Mouse (Mus musculus) liver, embryonic 12.5 days (tissue): Measurements from ENCODE around the gene Glce. TPM values are rescaled to one million over a fixed set of nuclear protein-coding genes. Genes with fewer than 3 reads are reported as not detected.

Experiments used
- ATAC-seq: fragments of 200-750 bp; cut with Nextera tagmentation; 2 replicates; pipeline ENCODE4 v1.8.0; 2017; ENCODE audit warnings: moderate number of reproducible peaks, mild to moderate bottlenecking, moderate library complexity
- H3K27ac ChIP-seq: fragments of 300-500 bp; sonication (generic); 2 replicates; pipeline ENCODE4 v1.5.1; 2016; ENCODE audit warnings: mild to moderate bottlenecking
- H3K27me3 ChIP-seq: fragments of 300-500 bp; sonication (generic); replicated peaks from 2 replicates; pipeline ENCODE4 v1.6.1; 2016; ENCODE audit warnings: mild to moderate bottlenecking, moderate library complexity
- H3K36me3 ChIP-seq: fragments of 300-500 bp; sonication (generic); 2 replicates; pipeline ENCODE4 v1.6.1; 2016; ENCODE audit warnings: mild to moderate bottlenecking, moderate library complexity
- H3K4me1 ChIP-seq: fragments of 300-500 bp; sonication (generic); 2 replicates; pipeline ENCODE4 v1.6.1; 2016
- H3K4me2 ChIP-seq: fragments of 300-500 bp; sonication (generic); 2 replicates; pipeline ENCODE4 v1.6.1; 2016; ENCODE audit warnings: mild to moderate bottlenecking, moderate library complexity
- H3K4me3 ChIP-seq: fragments of 300-500 bp; sonication (generic); 2 replicates; pipeline ENCODE4 v1.5.1; 2016; ENCODE audit warnings: mild to moderate bottlenecking, moderate library complexity
- H3K9ac ChIP-seq: fragments of 300-500 bp; sonication (generic); 2 replicates; pipeline ENCODE4 v1.6.1; 2016; ENCODE audit warnings: mild to moderate bottlenecking, moderate library complexity
- H3K9me3 ChIP-seq: fragments of 300-500 bp; sonication (generic); replicated peaks from 2 replicates; pipeline ENCODE4 v1.6.1; 2016; ENCODE audit warnings: mild to moderate bottlenecking, moderate library complexity
- WGBS: fragments of 180-500 bp; shearing (Covaris S2); methylation state at CpG from one replicate; pipeline ENCODE4 v1.1.7; 2016; ENCODE audit not compliant: insufficient replicate concordance; 5-methylcytosine and 5-hydroxymethylcytosine counted together
- polyA plus RNA-seq: library from polyadenylated mRNA; unstranded; fragments of >200 nt; fragmentation: Nextera tagmentation; extraction: Ambion mirVana; gene quantifications from 2 replicates; pipeline ENCODE4 v1.2.1, GENCODE M21; 2016

The Glce gene
- polyA plus RNA-seq, 1 experiment from 2014 or later = 7.8 TPM

DNA sequence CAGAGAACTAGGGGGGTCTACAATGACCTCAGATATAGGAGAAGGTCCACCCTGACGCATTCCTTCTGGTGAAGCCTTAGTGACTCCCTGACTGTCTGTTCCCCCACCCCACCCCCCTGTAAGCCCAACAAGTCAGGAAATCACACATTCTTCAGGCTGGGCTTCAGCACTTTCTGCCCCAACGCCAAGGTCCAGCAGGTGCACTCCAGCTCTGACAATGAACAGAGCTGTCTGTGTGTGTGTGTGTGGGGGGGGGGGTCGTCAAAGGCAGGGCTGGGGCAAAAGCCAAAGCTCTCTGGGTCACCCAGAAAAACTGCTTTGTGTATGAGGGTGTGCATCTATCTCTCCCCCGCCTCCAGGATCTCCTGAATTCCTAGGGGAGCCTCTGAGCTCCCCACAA, 98.6 kb downstream of the Glce start:
- Histone ChIP-seq H3K27me3 (peaks cover 64% of the 10 kb centered on the region), H3K9me3 (no peaks in the 10 kb centered on the region), H3K4me2 (no peak overlapping the region), H3K9ac (no peak overlapping the region), H3K4me3 (no peak overlapping the region), H3K36me3 (no peaks in the 10 kb centered on the region), H3K4me1 (peaks cover 9% of the 10 kb centered on the region; the same call in 1 of the 2 replicates), H3K27ac (no peak overlapping the region)
- ATAC-seq = no peak
- WGBS = 17% methylated on average over 4 of the region's 4 CpGs

DNA sequence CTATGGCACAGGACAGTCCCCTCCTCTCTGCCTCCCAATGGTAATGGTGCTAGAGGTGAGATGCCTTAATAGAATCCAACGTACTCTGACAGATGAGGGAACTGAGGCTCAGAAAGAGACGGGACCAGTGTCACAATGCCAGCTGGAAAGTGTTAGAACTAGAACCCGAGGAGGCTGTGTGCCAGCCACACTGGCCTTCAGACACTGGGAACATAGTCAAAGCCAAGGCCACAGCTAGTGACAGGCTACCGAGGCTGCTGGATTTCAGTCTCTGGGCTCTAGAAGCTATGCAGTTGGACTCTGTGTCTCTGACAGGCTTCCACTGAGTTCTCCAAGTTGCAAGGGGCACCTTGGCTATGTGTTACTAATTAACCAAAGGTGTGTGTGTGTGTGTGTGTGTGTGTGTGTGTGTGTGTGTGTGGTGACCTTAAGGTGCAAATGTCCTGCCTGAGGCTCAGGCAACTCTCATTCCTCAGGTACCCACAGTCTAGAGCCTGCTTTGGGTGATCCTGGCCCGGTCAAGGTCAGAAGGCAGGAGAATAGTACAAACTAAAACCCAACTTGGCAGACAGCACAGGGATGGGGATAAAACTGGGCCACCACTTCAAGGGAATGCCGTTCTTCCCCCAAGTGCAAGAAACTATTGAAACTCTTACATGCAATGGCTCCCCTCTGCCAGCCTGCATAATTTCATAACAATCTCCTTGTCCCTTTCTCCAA, 99.3 kb downstream of the Glce start:
- Histone ChIP-seq H3K9me3 (no peaks in the 10 kb centered on the region), H3K4me3 (no peak overlapping the region), H3K9ac (no peak overlapping the region), H3K4me1 (peaks cover 9% of the 10 kb centered on the region; the same call in 1 of the 2 replicates), H3K4me2 (no peak overlapping the region), H3K27me3 (peaks cover 57% of the 10 kb centered on the region), H3K36me3 (no peaks in the 10 kb centered on the region), H3K27ac (no peak overlapping the region)
- no peak for ATAC-seq
- 70% methylated on average over 6 of the region's 6 CpGs for WGBS

DNA sequence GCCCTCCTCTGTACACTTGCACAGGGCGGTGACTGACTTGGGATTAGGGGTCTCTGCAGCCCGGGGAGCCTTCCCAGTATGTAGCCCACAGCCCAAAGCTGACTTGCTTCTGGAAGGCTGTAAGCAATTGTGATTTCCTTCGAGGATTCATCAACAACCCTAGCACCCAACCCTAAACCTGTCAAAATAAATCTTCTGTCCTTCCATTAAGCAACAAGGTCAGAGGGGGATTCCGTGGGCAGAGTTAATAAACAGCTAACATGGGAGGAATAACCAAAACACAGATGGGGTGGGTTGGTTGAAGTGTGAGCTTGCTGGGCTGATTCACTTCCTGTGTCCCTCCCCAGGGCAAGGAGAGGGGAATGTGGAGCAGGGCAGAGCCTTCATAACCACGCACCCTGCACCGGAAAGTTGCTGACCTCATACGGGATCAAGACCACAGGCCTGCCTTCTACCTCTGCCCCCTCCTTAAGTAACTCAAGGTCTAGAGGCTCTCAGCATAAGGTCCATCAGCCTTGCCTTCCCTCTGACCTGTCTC, 100.8 kb downstream of the Glce start:
- Histone ChIP-seq H3K36me3 (no peaks in the 10 kb centered on the region), H3K4me1 (peaks cover 4% of the 10 kb centered on the region; the same call in 1 of the 2 replicates), H3K4me3 (no peak overlapping the region), H3K9ac (no peak overlapping the region), H3K27ac (no peak overlapping the region), H3K4me2 (no peak overlapping the region), H3K9me3 (no peaks in the 10 kb centered on the region), H3K27me3 (peaks cover 49% of the 10 kb centered on the region)
- 42% methylated on average over 7 of the region's 7 CpGs for WGBS
- no peak for ATAC-seq

DNA sequence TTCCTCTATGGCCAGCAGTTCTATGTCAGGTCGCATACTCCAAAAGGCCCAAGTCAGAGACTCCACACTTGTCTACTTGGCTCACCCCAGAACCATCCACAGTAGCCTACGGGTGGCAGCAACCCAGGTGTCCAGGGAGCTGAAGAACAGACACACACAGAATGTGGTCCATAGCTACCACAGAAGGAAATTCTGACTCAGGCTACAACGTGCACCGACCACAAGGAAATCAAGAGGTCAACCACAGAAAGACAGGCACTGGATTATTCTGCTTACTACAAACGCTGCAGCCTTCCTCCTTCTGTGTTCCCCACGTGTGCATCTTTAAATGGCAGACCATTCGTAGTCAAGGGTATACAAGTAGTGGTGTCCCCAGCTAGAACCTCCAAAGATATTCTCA, 102.2 kb downstream of the Glce start:
- H3K27ac ChIP-seq = no peak overlapping the region
- no peaks in the 10 kb centered on the region for H3K4me1 ChIP-seq
- no peaks in the 10 kb centered on the region for H3K36me3 ChIP-seq
- H3K4me3 ChIP-seq = no peak overlapping the region
- H3K27me3 ChIP-seq = peaks cover 36% of the 10 kb centered on the region
- ATAC-seq = no peak
- 23% methylated on average over 7 of the region's 7 CpGs for WGBS
- no peak overlapping the region for H3K4me2 ChIP-seq
- no peaks in the 10 kb centered on the region for H3K9me3 ChIP-seq
- H3K9ac ChIP-seq = no peak overlapping the region

DNA sequence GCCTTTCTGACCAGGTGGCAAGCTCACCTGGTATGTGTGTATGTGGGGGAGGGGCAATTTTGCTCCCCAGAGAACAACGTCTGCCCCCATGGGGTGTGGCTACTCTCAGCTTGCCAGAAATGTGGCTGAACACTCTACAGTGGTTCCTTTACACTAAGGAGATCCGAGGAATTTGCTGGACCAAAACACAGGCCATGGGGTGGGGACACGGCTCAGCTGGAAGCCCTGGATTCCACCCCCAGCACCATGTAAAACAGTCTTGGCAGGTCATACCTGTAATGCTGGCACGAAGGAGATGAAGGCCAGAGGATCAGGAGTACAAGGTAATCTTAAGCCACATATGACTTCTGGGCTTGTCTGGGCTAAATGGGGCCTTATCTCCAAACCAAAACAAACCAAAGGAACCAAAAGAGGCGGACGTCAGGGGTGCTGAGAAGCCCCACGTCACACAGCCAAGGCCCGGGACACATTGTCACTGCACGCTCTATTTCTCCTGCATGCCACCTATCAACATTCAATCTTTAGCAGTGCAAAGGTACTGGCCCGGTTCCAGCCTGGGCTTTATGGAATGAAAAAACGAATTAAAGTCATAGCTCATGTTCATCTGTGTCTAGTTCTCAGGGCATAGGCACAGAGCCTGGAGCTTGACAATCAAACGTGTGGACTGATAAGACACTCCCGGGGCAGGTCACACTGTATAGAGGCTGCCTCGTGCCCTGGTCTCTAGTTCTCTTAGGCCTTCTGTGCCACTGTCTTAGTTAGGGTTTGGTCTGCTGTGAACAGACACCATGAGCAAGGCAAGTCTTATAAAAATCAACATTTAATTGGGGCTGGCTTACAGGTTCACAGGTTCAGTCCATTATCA, 104.0 kb downstream of the Glce start:
- no peaks in the 10 kb centered on the region for H3K4me1 ChIP-seq
- WGBS = 48% methylated on average over 14 of the region's 14 CpGs
- H3K27me3 ChIP-seq = peaks cover 28% of the 10 kb centered on the region
- no peak overlapping the region for H3K27ac ChIP-seq
- H3K9me3 ChIP-seq = no peaks in the 10 kb centered on the region
- no peak overlapping the region for H3K4me3 ChIP-seq
- ATAC-seq = no peak
- H3K36me3 ChIP-seq = no peaks in the 10 kb centered on the region
- no peak overlapping the region for H3K9ac ChIP-seq
- H3K4me2 ChIP-seq = no peak overlapping the region

DNA sequence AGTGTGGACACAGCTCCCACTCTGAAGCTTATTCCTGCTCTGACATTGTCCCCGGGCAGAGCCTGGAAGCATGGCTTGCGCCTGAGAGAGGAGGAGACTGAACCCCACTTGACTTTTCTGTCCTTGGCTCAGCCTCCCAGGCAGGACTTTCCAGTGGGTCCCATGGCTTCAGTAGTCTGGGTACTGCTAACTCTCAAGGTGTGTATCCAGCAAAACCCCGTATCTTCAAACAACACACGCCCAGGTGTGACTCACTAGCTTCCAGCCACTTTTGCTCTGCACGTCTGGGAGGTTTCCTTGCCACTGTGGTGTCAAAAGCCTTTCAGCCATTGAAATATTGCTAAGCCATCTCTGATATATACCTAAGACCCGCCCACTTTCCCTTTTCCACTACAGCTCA, 105.1 kb downstream of the Glce start:
- H3K9ac ChIP-seq = no peak overlapping the region
- H3K27me3 ChIP-seq = peaks cover 30% of the 10 kb centered on the region
- H3K4me2 ChIP-seq = no peak overlapping the region
- H3K4me1 ChIP-seq = no peaks in the 10 kb centered on the region
- H3K27ac ChIP-seq = no peak overlapping the region
- H3K4me3 ChIP-seq = no peak overlapping the region
- H3K36me3 ChIP-seq = no peaks in the 10 kb centered on the region
- no peaks in the 10 kb centered on the region for H3K9me3 ChIP-seq
- WGBS = 62% methylated on average over 6 of the region's 6 CpGs
- ATAC-seq = no peak

DNA sequence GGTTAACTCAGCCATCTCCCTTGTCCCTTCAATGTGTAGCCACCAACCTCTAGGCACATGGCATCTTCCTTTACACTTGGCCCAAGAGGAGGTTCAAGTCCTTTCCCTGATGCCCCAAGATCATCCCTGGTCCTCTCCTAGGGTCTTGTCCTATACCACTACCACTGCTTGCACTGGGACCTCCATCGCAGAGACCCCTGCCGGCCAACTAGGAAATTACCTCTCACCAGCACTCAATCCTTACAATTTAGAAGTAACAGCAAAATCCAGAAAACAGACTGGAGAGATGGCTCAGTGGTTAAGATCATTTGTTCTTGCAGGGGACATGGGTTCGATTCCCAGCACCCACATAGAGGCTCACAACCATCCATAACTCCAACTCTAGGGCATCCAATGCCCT, 107.0 kb downstream of the Glce start:
- H3K27ac ChIP-seq = no peak overlapping the region
- ATAC-seq = no peak
- no peak overlapping the region for H3K4me2 ChIP-seq
- H3K4me3 ChIP-seq = no peak overlapping the region
- H3K36me3 ChIP-seq = no peaks in the 10 kb centered on the region
- no peaks in the 10 kb centered on the region for H3K4me1 ChIP-seq
- H3K27me3 ChIP-seq = peaks cover 36% of the 10 kb centered on the region
- no peaks in the 10 kb centered on the region for H3K9me3 ChIP-seq
- WGBS = 37% methylated on average over 3 of the region's 3 CpGs
- no peak overlapping the region for H3K9ac ChIP-seq

DNA sequence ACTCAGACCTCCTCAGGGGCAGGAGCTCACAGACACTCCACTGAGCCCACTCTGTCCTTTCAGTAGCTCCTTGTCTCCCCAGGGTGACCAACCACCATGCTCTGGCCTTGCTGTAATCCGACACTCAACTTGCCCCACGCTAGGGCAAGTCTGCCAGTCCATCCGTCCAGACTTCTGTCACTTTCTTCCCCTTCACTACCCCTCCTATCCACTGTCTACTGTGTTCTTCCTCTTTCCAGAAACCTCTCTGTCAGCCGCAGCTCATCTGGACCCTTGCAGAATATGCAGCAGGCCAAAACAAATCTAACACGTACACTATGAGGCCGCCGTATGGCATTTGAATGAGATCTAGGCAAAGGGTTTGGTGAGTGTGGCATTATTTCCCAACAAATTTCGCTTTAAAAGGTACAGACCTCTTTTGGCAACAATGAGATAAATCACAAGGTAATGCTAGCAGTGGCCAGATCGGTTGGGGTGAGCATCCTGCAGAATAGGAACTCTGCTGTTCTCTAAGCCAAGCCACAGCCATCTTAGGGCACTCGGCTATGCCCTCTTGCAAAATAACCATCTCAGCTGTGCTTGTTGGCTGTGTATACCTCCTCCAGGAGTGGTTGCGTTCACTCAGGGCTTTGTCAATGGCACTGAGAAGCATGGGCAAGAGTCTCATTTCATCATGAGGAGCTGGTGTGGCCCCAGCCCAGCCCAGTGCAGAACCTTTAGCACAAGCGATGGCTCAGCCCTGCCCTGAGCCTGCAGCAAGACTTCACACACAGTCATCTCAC, 108.9 kb downstream of the Glce start:
- Histone ChIP-seq H3K27ac (no peak overlapping the region), H3K9me3 (no peaks in the 10 kb centered on the region), H3K4me2 (no peak overlapping the region), H3K9ac (no peak overlapping the region), H3K27me3 (peaks cover 40% of the 10 kb centered on the region), H3K4me3 (no peak overlapping the region), H3K36me3 (no peaks in the 10 kb centered on the region), H3K4me1 (no peaks in the 10 kb centered on the region)
- WGBS = 47% methylated on average over 12 of the region's 12 CpGs
- no peak for ATAC-seq

DNA sequence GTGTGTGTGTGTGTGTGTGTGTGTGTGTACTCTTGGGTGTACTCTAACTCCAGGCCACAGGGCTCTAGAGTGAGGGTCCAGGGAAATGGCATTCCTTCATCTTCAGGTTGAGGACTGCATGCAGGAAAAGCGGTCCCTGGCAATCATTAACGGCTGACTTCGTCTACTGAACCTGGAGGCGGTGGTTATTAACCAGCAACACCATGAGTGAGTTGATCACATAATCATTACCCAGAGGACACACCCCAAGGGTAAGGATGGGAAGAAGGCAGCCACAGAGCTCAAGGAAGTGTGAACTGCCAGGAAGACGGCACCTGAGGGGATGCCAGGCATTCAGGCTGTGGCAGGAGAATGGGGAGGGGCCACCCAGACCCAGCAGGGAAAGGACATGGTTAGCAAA, 114.1 kb downstream of the Glce start:
- Histone ChIP-seq H3K9ac (no peak overlapping the region), H3K9me3 (no peaks in the 10 kb centered on the region), H3K36me3 (no peaks in the 10 kb centered on the region), H3K4me3 (no peak overlapping the region), H3K4me1 (0 out of 2 replicates have a peak, but pooled peaks cover 6% of the 10 kb centered on the region), H3K4me2 (no peak overlapping the region), H3K27me3 (peaks cover 42% of the 10 kb centered on the region), H3K27ac (no peak overlapping the region)
- WGBS = 62% methylated on average over 5 of the region's 5 CpGs
- ATAC-seq = no peak
